Mouse (Mus musculus): ENCODE measurements around the gene Casd1. TPM values are rescaled to one million over a fixed set of nuclear protein-coding genes. Genes with fewer than 3 reads are reported as not detected.
"Not testable (repeated sequence)": the region's sequence is repeated elsewhere in the genome, so short reads cannot be mapped to it uniquely, and the experiment has no call there.

Casd1 gene
- total RNA-seq, 4 experiments from 2014 or later, result 45.9 to 51.0 (median 48.0) TPM

GRCm38 (mm10) chr6:4612431-4612830 is 11.8 kb downstream of the Casd1 start:
- DNase-seq (ENCODE audit: low spot score in 2 of 2), result no peak

- no peak for DNase-seq (ENCODE audit: low spot score in 2 of 2)
These were observed 17.3 kb downstream of the Casd1 start for GRCm38 (mm10) chr6:4617911-4618310.

DNA sequence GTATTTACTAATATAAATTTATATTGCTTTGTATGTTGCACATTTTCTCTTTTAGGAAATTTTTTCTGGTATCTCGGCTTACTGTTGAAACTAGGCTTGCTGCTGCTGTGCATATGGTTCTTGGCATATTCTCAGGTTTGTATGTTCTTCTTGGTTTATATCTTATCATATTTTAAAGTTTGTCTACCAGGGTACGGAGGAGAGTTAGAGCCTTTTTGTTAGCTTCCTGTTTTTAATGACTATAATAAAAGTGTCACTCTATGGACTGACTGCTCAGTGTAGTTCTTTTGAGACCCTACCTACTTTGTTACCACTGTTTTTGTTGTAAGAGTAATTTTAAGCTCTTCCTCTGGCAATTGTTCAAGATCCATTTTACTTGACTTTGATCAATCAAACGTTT is 30.8 kb downstream of the Casd1 start:
- DNase-seq (ENCODE audit: low spot score in 2 of 2), result no peak

DNA sequence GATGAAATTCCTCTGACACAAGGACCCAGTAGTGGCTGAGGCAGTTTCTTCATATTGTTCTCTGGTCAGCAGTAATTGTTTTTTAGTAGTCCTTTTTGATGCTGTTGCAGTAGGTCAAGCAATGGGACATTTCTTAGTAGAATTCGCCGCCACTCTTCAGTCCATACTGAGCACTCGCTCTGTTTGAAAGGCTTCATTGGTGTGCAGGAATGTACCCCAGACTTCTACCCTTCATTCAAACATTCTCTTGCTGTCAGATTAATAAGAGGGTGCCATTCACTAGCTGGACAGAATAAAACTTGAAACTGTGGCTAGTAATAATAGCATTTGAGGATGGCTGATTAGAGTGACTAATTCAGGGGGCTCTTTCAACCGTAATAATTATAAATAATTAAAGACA is 32.5 kb downstream of the Casd1 start:
- no peak for DNase-seq (ENCODE audit: low spot score in 2 of 2)

- DNase-seq (ENCODE audit: low spot score in 2 of 2), result no peak
These were observed 34.2 kb downstream of the Casd1 start for GRCm38 (mm10) chr6:4634804-4635203.

GRCm38 (mm10) chr6:4642068-4642467 is 41.4 kb downstream of the Casd1 start:
- no peak for DNase-seq (ENCODE audit: low spot score in 2 of 2)

- DNase-seq (ENCODE audit: low spot score in 2 of 2), result no peak
These were observed 46.7 kb downstream of the Casd1 start for GRCm38 (mm10) chr6:4647351-4647750.

DNA sequence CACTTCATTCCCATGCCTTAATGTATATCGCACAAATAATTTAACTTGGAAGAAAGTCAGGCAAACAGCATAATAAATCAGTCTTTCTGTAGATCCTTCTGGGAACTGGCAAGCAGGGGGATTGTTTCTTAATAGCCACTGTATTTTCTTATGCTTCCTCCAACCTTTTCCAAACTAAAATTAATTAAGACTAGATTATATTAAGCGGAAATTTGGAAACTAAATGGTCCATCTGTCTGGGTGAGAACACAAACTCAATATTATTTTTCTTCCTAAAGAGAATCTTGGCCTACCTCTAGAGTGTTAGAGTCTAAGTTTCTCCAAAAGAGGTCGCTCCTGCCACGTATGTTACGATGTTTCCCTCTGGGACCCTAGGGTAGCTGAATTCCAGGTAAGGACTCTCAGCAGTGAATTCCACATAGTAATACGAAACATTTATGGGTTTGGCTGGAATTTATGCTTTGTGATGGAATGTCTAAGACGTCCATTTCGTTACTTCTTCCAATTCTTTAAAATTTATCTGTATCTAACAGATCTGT is 52.0 kb downstream of the Casd1 start:
- no peak for DNase-seq (ENCODE audit: low spot score in 2 of 2)

DNA sequence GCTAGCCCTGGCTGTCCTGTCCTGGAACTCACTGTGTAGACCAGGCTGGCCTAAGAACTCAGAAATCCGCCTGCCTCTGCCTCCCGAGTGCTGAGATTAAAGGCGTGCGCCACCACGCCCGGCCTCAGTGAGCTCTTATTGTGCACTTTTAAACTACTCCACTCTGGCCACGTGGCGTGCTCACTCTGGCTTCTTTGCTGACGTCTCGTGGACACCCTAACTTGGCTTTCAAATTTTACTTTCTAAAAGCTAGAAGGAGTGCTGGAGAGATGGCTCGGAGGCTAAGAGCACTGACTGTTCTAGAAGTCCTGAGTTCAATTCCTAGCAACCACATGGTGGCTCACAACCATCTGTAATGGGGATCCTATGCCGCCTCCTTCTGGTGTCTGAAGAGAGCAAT is 53.1 kb downstream of the Casd1 start:
- not testable (repeated sequence) for DNase-seq (ENCODE audit: low spot score in 2 of 2)

- DNase-seq (ENCODE audit: low spot score in 2 of 2), result no peak
These were observed 54.8 kb downstream of the Casd1 start for GRCm38 (mm10) chr6:4655466-4655865.

- DNase-seq (ENCODE audit: low spot score in 2 of 2), result no peak
These were observed 55.3 kb downstream of the Casd1 start for GRCm38 (mm10) chr6:4655924-4656323.

- DNase-seq (ENCODE audit: low spot score in 2 of 2), result no peak
These were observed 58.2 kb downstream of the Casd1 start for GRCm38 (mm10) chr6:4658861-4659260.

DNA sequence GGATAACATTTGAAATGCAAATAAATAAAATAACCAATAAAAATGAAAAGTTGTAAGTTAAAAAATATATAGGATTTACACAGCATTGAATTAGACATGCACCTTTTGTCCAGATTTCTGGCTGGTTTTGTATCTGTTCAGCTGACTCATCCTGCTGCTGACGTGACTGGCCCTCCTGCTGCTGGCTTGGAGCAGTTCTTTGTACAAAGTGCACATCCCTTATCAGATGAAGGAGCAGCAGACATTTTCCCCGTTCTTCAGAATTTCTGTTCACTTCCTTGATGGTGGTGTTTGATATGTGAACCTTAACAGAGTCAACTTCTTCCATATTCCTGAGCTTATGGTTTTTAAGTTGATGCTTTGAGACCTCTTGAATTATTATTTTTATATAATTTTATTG is 62.9 kb downstream of the Casd1 start:
- no peak for DNase-seq (ENCODE audit: low spot score in 2 of 2)

- DNase-seq (ENCODE audit: low spot score in 2 of 2), result no peak
These were observed 63.7 kb downstream of the Casd1 start for GRCm38 (mm10) chr6:4664313-4664712.

GRCm38 (mm10) chr6:4665154-4665553 is 64.5 kb downstream of the Casd1 start:
- no peak for DNase-seq (ENCODE audit: low spot score in 2 of 2)

DNA sequence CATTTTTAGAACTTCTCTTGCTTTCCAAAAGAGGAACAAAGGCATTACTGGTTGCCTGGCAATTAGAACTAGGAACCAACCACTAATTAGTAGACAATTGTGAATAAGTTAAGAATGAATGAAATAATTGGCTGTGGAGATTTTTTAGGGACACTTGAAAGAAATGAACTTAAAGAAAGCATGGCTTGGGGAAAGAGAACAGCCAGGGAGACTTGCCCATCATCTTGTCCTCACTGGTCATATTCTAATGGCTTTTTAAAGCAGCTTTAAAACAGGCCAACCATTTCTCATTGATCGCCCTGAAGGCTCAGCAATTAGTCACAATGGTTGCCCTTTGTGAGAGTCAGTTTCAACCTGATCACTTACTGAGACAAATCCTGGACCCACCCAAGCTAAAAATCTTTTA is 76.7 kb downstream of the Casd1 start:
- DNase-seq (ENCODE audit: low spot score in 2 of 2), result no peak

DNA sequence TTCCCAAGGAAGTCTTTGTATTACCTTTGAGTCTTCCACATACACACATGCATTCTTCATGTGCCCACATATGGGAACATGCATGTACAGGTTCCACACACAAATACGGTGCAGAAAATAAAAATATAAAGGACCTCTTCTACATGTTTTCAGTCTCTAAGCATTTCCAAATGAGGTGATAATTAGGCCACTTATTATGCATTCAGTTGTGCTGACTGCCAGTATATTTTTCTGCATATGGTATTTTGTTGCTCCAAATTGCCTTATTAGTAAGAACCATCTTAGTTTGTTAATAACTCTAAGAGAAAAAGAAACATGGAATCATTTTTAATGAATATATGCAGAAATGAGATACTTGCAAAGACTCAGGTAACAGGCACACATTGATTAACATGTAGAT is 79.3 kb downstream of the Casd1 start:
- DNase-seq (ENCODE audit: low spot score in 2 of 2), result no peak

DNA sequence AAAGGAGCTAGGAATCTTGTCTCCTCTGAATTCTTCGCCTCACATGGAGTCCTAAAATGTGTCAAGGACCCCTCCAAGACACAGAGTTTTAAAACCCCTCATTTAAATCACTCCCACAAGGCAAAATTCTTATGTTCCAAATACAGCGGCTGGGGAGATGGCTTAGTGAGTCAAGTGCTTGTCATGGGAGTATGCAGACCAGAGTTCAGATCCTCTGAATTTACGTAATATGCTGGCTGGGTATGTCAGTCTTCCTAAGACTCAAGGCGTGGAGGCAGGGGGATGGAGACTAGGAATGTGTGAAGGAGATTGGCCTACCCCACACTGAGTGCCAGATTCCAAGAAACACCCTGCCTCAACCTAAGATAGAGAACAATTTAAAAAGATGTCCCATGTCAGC is 79.9 kb downstream of the Casd1 start:
- no peak for DNase-seq (ENCODE audit: low spot score in 2 of 2)

- no peak for DNase-seq (ENCODE audit: low spot score in 2 of 2)
These were observed 84.2 kb downstream of the Casd1 start for GRCm38 (mm10) chr6:4684706-4685340.

- no peak for DNase-seq (ENCODE audit: low spot score in 2 of 2)
These were observed 89.8 kb downstream of the Casd1 start for GRCm38 (mm10) chr6:4690438-4690837.

Data from layer of hippocampus, adult 8-10 months (tissue).